Mouse (Mus musculus): ENCODE measurements at regions not wholly inside any gene's neighbourhood (a gene's known extent, or its start where the extent isn't known, plus 50 kb on each side); places are given as distances from the start of the nearest gene placed in this dataset.

DNA sequence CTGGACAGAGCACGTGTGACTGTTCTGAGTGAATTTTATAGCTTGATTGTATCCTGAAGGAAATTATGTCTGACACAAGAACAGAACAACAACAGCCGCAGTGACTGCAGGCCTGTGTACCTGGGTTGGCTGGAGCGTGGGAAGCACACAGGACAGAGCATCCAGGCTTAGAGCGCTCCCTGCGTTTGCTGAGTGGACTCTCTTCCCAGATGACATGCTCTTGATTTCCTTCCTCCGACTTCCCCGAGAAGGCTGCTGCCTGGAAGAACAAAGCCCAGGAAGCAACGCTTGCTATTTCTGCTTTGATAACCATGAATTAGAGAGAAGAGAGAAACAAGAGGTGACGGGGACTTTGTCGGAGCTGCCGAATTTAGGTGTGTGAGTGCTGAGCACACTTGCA is 532.2 kb downstream of the 1810013L24Rik start:
- Histone ChIP-seq H3K9ac (ENCODE audit: low read depth, low read length) (no peak overlapping the region), H3K9me3 (ENCODE audit: control insufficient read depth, low read length) (no peaks in the 10 kb centered on the region), H3K4me2 (ENCODE audit: low read depth, low read length) (no peak overlapping the region), H3K4me3 (ENCODE audit: low read length) (no peak overlapping the region), H3K4me1 (ENCODE audit: control insufficient read depth, insufficient read depth, low read length) (no peaks in the 10 kb centered on the region), H3K27ac (ENCODE audit: low read length) (no peak overlapping the region), H3K27me3 (replicated peaks; ENCODE audit: control insufficient read depth, insufficient read depth, low read length) (no peaks in the 10 kb centered on the region), H3K36me3 (ENCODE audit: control insufficient read depth, insufficient read depth, low read length) (no peaks in the 10 kb centered on the region)
- WGBS, result 47% methylated on average over 11 of the region's 11 CpGs
- ATAC-seq, result no peak

DNA sequence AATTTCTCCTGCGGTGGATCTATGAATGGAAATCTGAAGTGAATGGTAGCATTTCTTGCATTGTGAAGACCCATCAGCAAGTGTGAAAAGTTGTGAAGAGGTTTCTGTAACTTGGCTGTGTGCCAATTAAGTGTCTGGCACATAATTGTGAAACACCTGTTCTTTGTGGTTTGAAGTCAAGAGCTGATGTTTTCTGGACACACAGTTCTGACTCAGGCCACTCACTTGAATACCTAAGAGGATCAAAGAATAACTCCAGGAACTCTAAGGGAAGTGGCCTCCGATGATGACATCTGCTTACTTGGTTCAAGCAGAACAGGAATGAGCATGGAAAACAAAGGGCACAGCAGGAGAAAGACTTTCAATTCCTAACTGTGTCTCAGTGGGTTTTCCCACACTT is 534.2 kb downstream of the 1810013L24Rik start:
- Histone ChIP-seq H3K27ac (ENCODE audit: low read length) (no peak overlapping the region), H3K4me1 (ENCODE audit: control insufficient read depth, insufficient read depth, low read length) (no peaks in the 10 kb centered on the region), H3K9ac (ENCODE audit: low read depth, low read length) (no peak overlapping the region), H3K4me3 (ENCODE audit: low read length) (no peak overlapping the region), H3K4me2 (ENCODE audit: low read depth, low read length) (no peak overlapping the region), H3K9me3 (ENCODE audit: control insufficient read depth, low read length) (no peaks in the 10 kb centered on the region), H3K36me3 (ENCODE audit: control insufficient read depth, insufficient read depth, low read length) (no peaks in the 10 kb centered on the region), H3K27me3 (replicated peaks; ENCODE audit: control insufficient read depth, insufficient read depth, low read length) (no peaks in the 10 kb centered on the region)
- no peak for ATAC-seq
- WGBS, result 47% methylated on average over 2 of the region's 2 CpGs

DNA sequence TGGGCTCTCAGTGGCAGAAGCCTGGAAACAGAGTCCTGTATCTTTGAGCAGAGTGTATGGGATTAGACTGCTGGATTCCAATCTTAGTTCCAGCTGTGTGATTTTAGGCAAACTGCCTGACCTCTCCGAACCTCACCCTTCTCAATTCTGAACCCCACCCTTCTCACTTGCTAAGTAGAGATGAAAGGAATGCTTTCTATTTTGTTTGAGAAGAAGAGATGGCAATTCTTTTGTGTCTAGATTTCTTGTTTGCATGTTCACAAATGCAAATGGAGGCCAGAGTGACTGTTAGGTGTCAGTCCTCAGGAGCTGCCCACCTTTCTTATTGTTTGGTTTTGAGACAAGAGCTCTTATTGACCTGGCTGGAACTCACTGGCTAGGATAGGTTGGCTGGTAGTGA is 561.1 kb downstream of the 1810013L24Rik start:
- Histone ChIP-seq H3K4me2 (ENCODE audit: low read depth, low read length) (no peak overlapping the region), H3K9ac (ENCODE audit: low read depth, low read length) (no peak overlapping the region), H3K36me3 (ENCODE audit: control insufficient read depth, insufficient read depth, low read length) (no peaks in the 10 kb centered on the region), H3K4me1 (ENCODE audit: control insufficient read depth, insufficient read depth, low read length) (no peaks in the 10 kb centered on the region), H3K4me3 (ENCODE audit: low read length) (no peak overlapping the region), H3K27me3 (replicated peaks; ENCODE audit: control insufficient read depth, insufficient read depth, low read length) (no peaks in the 10 kb centered on the region), H3K27ac (ENCODE audit: low read length) (no peak overlapping the region), H3K9me3 (ENCODE audit: control insufficient read depth, low read length) (no peaks in the 10 kb centered on the region)
- ATAC-seq, result no peak
- 56% methylated on average over 1 of the region's 1 CpGs for WGBS

GRCm38 (mm10) chr16:9404736-9405135 is 574.8 kb downstream of the 1810013L24Rik start:
- Histone ChIP-seq H3K27me3 (replicated peaks; ENCODE audit: control insufficient read depth, insufficient read depth, low read length) (no peaks in the 10 kb centered on the region), H3K27ac (ENCODE audit: low read length) (no peak overlapping the region), H3K9me3 (ENCODE audit: control insufficient read depth, low read length) (no peaks in the 10 kb centered on the region), H3K4me2 (ENCODE audit: low read depth, low read length) (no peak overlapping the region), H3K4me3 (ENCODE audit: low read length) (no peak overlapping the region), H3K4me1 (ENCODE audit: control insufficient read depth, insufficient read depth, low read length) (no peaks in the 10 kb centered on the region), H3K36me3 (ENCODE audit: control insufficient read depth, insufficient read depth, low read length) (no peaks in the 10 kb centered on the region), H3K9ac (ENCODE audit: low read depth, low read length) (no peak overlapping the region)
- WGBS, result 82% methylated on average over 5 of the region's 5 CpGs
- no peak for ATAC-seq

GRCm38 (mm10) chr16:9408196-9408595 is 578.3 kb downstream of the 1810013L24Rik start:
- 57% methylated on average over 1 of the region's 1 CpGs for WGBS
- H3K4me2 ChIP-seq (ENCODE audit: low read depth, low read length), result no peak overlapping the region
- H3K36me3 ChIP-seq (ENCODE audit: control insufficient read depth, insufficient read depth, low read length), result no peaks in the 10 kb centered on the region
- ATAC-seq, result no peak
- no peak overlapping the region for H3K9ac ChIP-seq (ENCODE audit: low read depth, low read length)
- no peak overlapping the region for H3K27ac ChIP-seq (ENCODE audit: low read length)
- H3K9me3 ChIP-seq (ENCODE audit: control insufficient read depth, low read length), result no peaks in the 10 kb centered on the region
- no peaks in the 10 kb centered on the region for H3K4me1 ChIP-seq (ENCODE audit: control insufficient read depth, insufficient read depth, low read length)
- no peaks in the 10 kb centered on the region for H3K27me3 ChIP-seq (replicated peaks; ENCODE audit: control insufficient read depth, insufficient read depth, low read length)
- no peak overlapping the region for H3K4me3 ChIP-seq (ENCODE audit: low read length)

DNA sequence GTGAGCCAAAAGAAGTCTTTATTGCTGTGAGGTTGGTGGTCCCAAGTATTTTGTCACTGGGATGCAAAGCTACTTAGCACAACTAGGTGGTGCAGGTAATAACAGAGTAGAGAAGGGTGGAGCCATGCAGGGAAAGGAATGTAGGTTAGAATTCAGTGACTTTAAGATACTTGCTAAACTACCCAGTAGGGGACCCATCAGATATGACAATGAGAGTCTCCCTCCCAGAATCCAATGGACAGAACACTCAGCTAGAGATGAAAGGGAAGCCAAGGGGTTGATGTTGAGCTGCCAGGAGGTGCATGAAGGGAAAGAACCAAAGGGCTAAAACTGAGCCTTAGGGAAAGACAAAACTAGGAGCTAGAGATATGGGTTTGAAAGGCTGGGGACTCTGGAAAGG is 564.9 kb downstream of the Grin2a start:
- Histone ChIP-seq H3K9me3 (ENCODE audit: control insufficient read depth, low read length) (no peaks in the 10 kb centered on the region), H3K27ac (ENCODE audit: low read length) (no peak overlapping the region), H3K4me2 (ENCODE audit: low read depth, low read length) (no peak overlapping the region), H3K36me3 (ENCODE audit: control insufficient read depth, insufficient read depth, low read length) (no peaks in the 10 kb centered on the region), H3K4me1 (ENCODE audit: control insufficient read depth, insufficient read depth, low read length) (no peaks in the 10 kb centered on the region), H3K27me3 (replicated peaks; ENCODE audit: control insufficient read depth, insufficient read depth, low read length) (no peaks in the 10 kb centered on the region), H3K4me3 (ENCODE audit: low read length) (no peak overlapping the region), H3K9ac (ENCODE audit: low read depth, low read length) (no peak overlapping the region)
- ATAC-seq, result no peak

- no peak for ATAC-seq
- no peaks in the 10 kb centered on the region for H3K9me3 ChIP-seq (ENCODE audit: control insufficient read depth, low read length)
- no peak overlapping the region for H3K4me3 ChIP-seq (ENCODE audit: low read length)
- no peaks in the 10 kb centered on the region for H3K4me1 ChIP-seq (ENCODE audit: control insufficient read depth, insufficient read depth, low read length)
- H3K9ac ChIP-seq (ENCODE audit: low read depth, low read length), result no peak overlapping the region
- no peaks in the 10 kb centered on the region for H3K27me3 ChIP-seq (replicated peaks; ENCODE audit: control insufficient read depth, insufficient read depth, low read length)
- H3K36me3 ChIP-seq (ENCODE audit: control insufficient read depth, insufficient read depth, low read length), result no peaks in the 10 kb centered on the region
- H3K4me2 ChIP-seq (ENCODE audit: low read depth, low read length), result no peak overlapping the region
- no peak overlapping the region for H3K27ac ChIP-seq (ENCODE audit: low read length)
- WGBS, result 32% methylated on average over 2 of the region's 2 CpGs
Measured at GRCm38 (mm10) chr16:9439300-9439856, 556.0 kb downstream of the Grin2a start.

GRCm38 (mm10) chr16:9439891-9440290 is 555.5 kb downstream of the Grin2a start:
- Histone ChIP-seq H3K27me3 (replicated peaks; ENCODE audit: control insufficient read depth, insufficient read depth, low read length) (no peaks in the 10 kb centered on the region), H3K4me1 (ENCODE audit: control insufficient read depth, insufficient read depth, low read length) (no peaks in the 10 kb centered on the region), H3K27ac (ENCODE audit: low read length) (no peak overlapping the region), H3K4me3 (ENCODE audit: low read length) (no peak overlapping the region), H3K9ac (ENCODE audit: low read depth, low read length) (no peak overlapping the region), H3K4me2 (ENCODE audit: low read depth, low read length) (no peak overlapping the region), H3K9me3 (ENCODE audit: control insufficient read depth, low read length) (no peaks in the 10 kb centered on the region), H3K36me3 (ENCODE audit: control insufficient read depth, insufficient read depth, low read length) (no peaks in the 10 kb centered on the region)
- ATAC-seq, result no peak
- WGBS, result 84% methylated on average over 1 of the region's 1 CpGs

GRCm38 (mm10) chr16:9452058-9452457 is 543.3 kb downstream of the Grin2a start:
- WGBS, result 69% methylated on average over 4 of the region's 4 CpGs
- no peaks in the 10 kb centered on the region for H3K27me3 ChIP-seq (replicated peaks; ENCODE audit: control insufficient read depth, insufficient read depth, low read length)
- no peaks in the 10 kb centered on the region for H3K4me1 ChIP-seq (ENCODE audit: control insufficient read depth, insufficient read depth, low read length)
- H3K36me3 ChIP-seq (ENCODE audit: control insufficient read depth, insufficient read depth, low read length), result no peaks in the 10 kb centered on the region
- ATAC-seq, result no peak
- no peak overlapping the region for H3K9ac ChIP-seq (ENCODE audit: low read depth, low read length)
- H3K9me3 ChIP-seq (ENCODE audit: control insufficient read depth, low read length), result no peaks in the 10 kb centered on the region
- H3K4me3 ChIP-seq (ENCODE audit: low read length), result no peak overlapping the region
- H3K4me2 ChIP-seq (ENCODE audit: low read depth, low read length), result no peak overlapping the region
- H3K27ac ChIP-seq (ENCODE audit: low read length), result no peak overlapping the region

- H3K4me1 ChIP-seq (ENCODE audit: control insufficient read depth, insufficient read depth, low read length), result no peaks in the 10 kb centered on the region
- H3K4me3 ChIP-seq (ENCODE audit: low read length), result no peak overlapping the region
- H3K9me3 ChIP-seq (ENCODE audit: control insufficient read depth, low read length), result no peaks in the 10 kb centered on the region
- H3K36me3 ChIP-seq (ENCODE audit: control insufficient read depth, insufficient read depth, low read length), result no peaks in the 10 kb centered on the region
- no peak overlapping the region for H3K9ac ChIP-seq (ENCODE audit: low read depth, low read length)
- no peaks in the 10 kb centered on the region for H3K27me3 ChIP-seq (replicated peaks; ENCODE audit: control insufficient read depth, insufficient read depth, low read length)
- 68% methylated on average over 6 of the region's 6 CpGs for WGBS
- ATAC-seq, result no peak
- no peak overlapping the region for H3K27ac ChIP-seq (ENCODE audit: low read length)
- no peak overlapping the region for H3K4me2 ChIP-seq (ENCODE audit: low read depth, low read length)
Measured at GRCm38 (mm10) chr16:9457574-9457973, 537.8 kb downstream of the Grin2a start.
